Mouse (Mus musculus): ENCODE measurements around the gene Galc. TPM values are rescaled to one million over a fixed set of nuclear protein-coding genes. Genes with fewer than 3 reads are reported as not detected.
A peak's percentile ranks its signal among the peaks of the same experiment; 100 is the strongest.

Galc gene
- polyA plus RNA-seq, 1 experiment from 2014 or later, result 12.3 TPM

- H3K9ac ChIP-seq, result no peak overlapping the region
- WGBS, result 78% methylated on average over 7 of the region's 7 CpGs
- H3K27me3 ChIP-seq (replicated peaks), result no peaks in the 10 kb centered on the region
- no peak for ATAC-seq (ENCODE audit: low FRiP score, low read depth)
- H3K4me1 ChIP-seq, result no peaks in the 10 kb centered on the region
- H3K27ac ChIP-seq, result no peak overlapping the region
- H3K4me3 ChIP-seq, result no peak overlapping the region
- H3K9me3 ChIP-seq, result no peaks in the 10 kb centered on the region
- H3K4me2 ChIP-seq (replicated peaks), result no peak overlapping the region
- no peaks in the 10 kb centered on the region for H3K36me3 ChIP-seq
These were observed 13.2 kb upstream of the Galc start for GRCm38 (mm10) chr12:98272433-98272832.

- H3K4me1 ChIP-seq, result no peaks in the 10 kb centered on the region
- ATAC-seq (ENCODE audit: low FRiP score, low read depth), result no peak
- 55% methylated on average over 12 of the region's 12 CpGs for WGBS
These were observed 11.7 kb upstream of the Galc start for GRCm38 (mm10) chr12:98270810-98271566.

GRCm38 (mm10) chr12:98269791-98270745 lies 10.8 kb upstream of the Galc start:
- Histone ChIP-seq H3K9me3 (no peaks in the 10 kb centered on the region), H3K4me2 (replicated peaks) (no peak overlapping the region), H3K27ac (no peak overlapping the region), H3K36me3 (no peaks in the 10 kb centered on the region), H3K4me1 (no peaks in the 10 kb centered on the region), H3K9ac (no peak overlapping the region), H3K27me3 (replicated peaks) (no peaks in the 10 kb centered on the region), H3K4me3 (no peak overlapping the region)
- no peak for ATAC-seq (ENCODE audit: low FRiP score, low read depth)
- WGBS, result 76% methylated on average over 17 of the region's 17 CpGs

More at GRCm38 (mm10) chr12:98270810-98271566, 11.7 kb upstream of the Galc start:
- Histone ChIP-seq H3K9me3 (no peaks in the 10 kb centered on the region), H3K36me3 (no peaks in the 10 kb centered on the region), H3K4me2 (replicated peaks) (no peak overlapping the region), H3K27ac (no peak overlapping the region), H3K9ac (no peak overlapping the region), H3K27me3 (replicated peaks) (no peaks in the 10 kb centered on the region), H3K4me3 (no peak overlapping the region)

- no peak within 1 kb of the TSS for H3K9ac ChIP-seq
- no peak within 1 kb of the TSS for H3K4me2 ChIP-seq (replicated peaks)
- 89% methylated on average over 13 of the region's 13 CpGs for WGBS
- no peaks in the 10 kb centered on the region for H3K9me3 ChIP-seq
- H3K27ac ChIP-seq, result no peak within 1 kb of the TSS
- ATAC-seq (ENCODE audit: low FRiP score, low read depth), result no peak
- no peaks in the 10 kb centered on the region for H3K36me3 ChIP-seq
- H3K27me3 ChIP-seq (replicated peaks), result no peaks in the 10 kb centered on the region
- H3K4me3 ChIP-seq, result no peak within 1 kb of the TSS
- no peaks in the 10 kb centered on the region for H3K4me1 ChIP-seq
These were observed 9.4 kb upstream of the Galc start, which contains the start of gene Gpr65 for GRCm38 (mm10) chr12:98268441-98269369. Gene Gpr65 (plus strand): TSS chr12:98268635.

GRCm38 (mm10) chr12:98265697-98266096 lies 6.4 kb upstream of the Galc start:
- H3K27ac ChIP-seq, result no peak overlapping the region
- H3K4me3 ChIP-seq, result no peak overlapping the region
- no peaks in the 10 kb centered on the region for H3K9me3 ChIP-seq
- WGBS, result 86% methylated on average over 9 of the region's 9 CpGs
- ATAC-seq (ENCODE audit: low FRiP score, low read depth), result no peak
- H3K4me2 ChIP-seq (replicated peaks), result no peak overlapping the region
- no peaks in the 10 kb centered on the region for H3K4me1 ChIP-seq
- no peaks in the 10 kb centered on the region for H3K36me3 ChIP-seq
- H3K9ac ChIP-seq, result no peak overlapping the region
- no peaks in the 10 kb centered on the region for H3K27me3 ChIP-seq (replicated peaks)

- Histone ChIP-seq H3K9ac (peak overlapping the region; percentile 83), H3K36me3 (no peaks in the 10 kb centered on the region), H3K4me3 (peak overlapping the region; percentile 69), H3K27me3 (replicated peaks) (no peaks in the 10 kb centered on the region), H3K9me3 (no peaks in the 10 kb centered on the region), H3K4me1 (no peaks in the 10 kb centered on the region), H3K27ac (no peak overlapping the region), H3K4me2 (replicated peaks) (peak overlapping the region; percentile 70)
- 7% methylated on average over 12 of the region's 12 CpGs for WGBS
- no peak for ATAC-seq (ENCODE audit: low FRiP score, low read depth)
These were observed 226 bp upstream of the Galc start for GRCm38 (mm10) chr12:98259518-98259852.

- 1% methylated on average over 8 of the region's 8 CpGs for WGBS
- Histone ChIP-seq H3K27ac (peak overlapping the region; percentile 90), H3K4me1 (no peaks in the 10 kb centered on the region), H3K4me2 (replicated peaks) (peak overlapping the region; percentile 70), H3K36me3 (peaks cover 3% of the 10 kb centered on the region; the same call in 1 of the 2 replicates), H3K4me3 (peak overlapping the region; percentile 69), H3K9ac (peak overlapping the region; percentile 83), H3K27me3 (replicated peaks) (no peaks in the 10 kb centered on the region), H3K9me3 (no peaks in the 10 kb centered on the region)
- ATAC-seq (ENCODE audit: low FRiP score, low read depth), result no peak
These were observed 851 bp downstream of the Galc start for GRCm38 (mm10) chr12:98258371-98258844.

GRCm38 (mm10) chr12:98255373-98255995 lies 3.8 kb downstream of the Galc start:
- Histone ChIP-seq H3K4me3 (no peak overlapping the region), H3K9me3 (no peaks in the 10 kb centered on the region), H3K36me3 (peaks cover 4% of the 10 kb centered on the region; the same call in 1 of the 2 replicates), H3K27me3 (replicated peaks) (no peaks in the 10 kb centered on the region), H3K27ac (no peak overlapping the region), H3K4me1 (no peaks in the 10 kb centered on the region), H3K4me2 (replicated peaks) (no peak overlapping the region), H3K9ac (no peak overlapping the region)
- 92% methylated on average over 13 of the region's 13 CpGs for WGBS
- ATAC-seq (ENCODE audit: low FRiP score, low read depth), result no peak

- Histone ChIP-seq H3K27ac (no peak overlapping the region), H3K9ac (no peak overlapping the region), H3K9me3 (no peaks in the 10 kb centered on the region), H3K27me3 (replicated peaks) (no peaks in the 10 kb centered on the region), H3K36me3 (peaks cover 4% of the 10 kb centered on the region; the same call in 1 of the 2 replicates), H3K4me3 (no peak overlapping the region), H3K4me1 (no peaks in the 10 kb centered on the region), H3K4me2 (replicated peaks) (no peak overlapping the region)
- WGBS, result 83% methylated on average over 2 of the region's 2 CpGs
- ATAC-seq (ENCODE audit: low FRiP score, low read depth), result no peak
These were observed 6.8 kb downstream of the Galc start for GRCm38 (mm10) chr12:98252417-98252816.

GRCm38 (mm10) chr12:98250327-98250726 lies 8.9 kb downstream of the Galc start:
- 54% methylated on average over 8 of the region's 8 CpGs for WGBS
- no peak overlapping the region for H3K4me3 ChIP-seq
- H3K36me3 ChIP-seq, result peaks cover 4% of the 10 kb centered on the region; the same call in 1 of the 2 replicates
- H3K4me2 ChIP-seq (replicated peaks), result no peak overlapping the region
- no peaks in the 10 kb centered on the region for H3K9me3 ChIP-seq
- no peak overlapping the region for H3K27ac ChIP-seq
- no peak for ATAC-seq (ENCODE audit: low FRiP score, low read depth)
- no peak overlapping the region for H3K9ac ChIP-seq
- no peaks in the 10 kb centered on the region for H3K27me3 ChIP-seq (replicated peaks)
- no peaks in the 10 kb centered on the region for H3K4me1 ChIP-seq

GRCm38 (mm10) chr12:98249671-98250070 lies 9.6 kb downstream of the Galc start:
- Histone ChIP-seq H3K9ac (no peak overlapping the region), H3K27ac (no peak overlapping the region), H3K36me3 (peaks cover 4% of the 10 kb centered on the region; the same call in 1 of the 2 replicates), H3K27me3 (replicated peaks) (no peaks in the 10 kb centered on the region), H3K4me1 (no peaks in the 10 kb centered on the region), H3K4me2 (replicated peaks) (no peak overlapping the region), H3K9me3 (no peaks in the 10 kb centered on the region), H3K4me3 (no peak overlapping the region)
- ATAC-seq (ENCODE audit: low FRiP score, low read depth), result no peak
- 84% methylated on average over 3 of the region's 3 CpGs for WGBS

All from neural tube, embryonic 12.5 days (tissue).